Mouse (Mus musculus): ENCODE measurements around the gene Gm21586. TPM values are rescaled to one million over a fixed set of nuclear protein-coding genes. Genes with fewer than 3 reads are reported as not detected.

The Gm21586 gene
- not detected for polyA plus RNA-seq (2014; fragmentation: Illumina TruSeq; extraction: RNeasy Lipid Tissue Mini Kit (QIAGEN cat#74804); ENCODE audit: low read depth, low replicate concordance)

DNA sequence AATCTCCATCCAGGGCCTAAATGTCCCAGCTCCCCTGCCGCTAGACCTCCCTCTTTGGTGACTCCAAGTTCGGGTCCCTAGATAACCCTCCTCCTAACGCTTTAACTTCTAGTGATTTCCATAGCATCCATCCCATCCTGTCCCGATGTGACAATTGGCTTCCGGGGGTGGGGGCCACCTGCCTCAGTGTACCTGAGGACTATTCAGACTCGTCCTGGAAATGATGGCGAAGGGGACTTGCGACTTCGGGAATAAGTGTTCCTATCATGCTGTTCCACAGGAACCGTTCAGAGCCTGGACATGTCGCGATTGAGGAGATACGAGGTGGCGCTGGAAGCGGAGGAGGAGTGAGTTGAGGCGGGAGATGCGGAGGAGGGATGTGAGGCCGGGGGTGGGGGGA lies at the start of gene Gm21586:
Gene Gm21586 (plus strand): TSS at position 301 of the 400 bp plus-strand sequence.

GRCm38 (mm10) chr4:42466452-42466851 lies 27.3 kb downstream of the Gm21586 start, which contains the start of gene Gm2163:
Gene Gm2163 (plus strand): TSS chr4:42466752.

Other genes with a start within 250 kb of the Gm21586 start
- gene Gm10600, start 198.7 kb upstream of the Gm21586 start, polyA plus RNA-seq (2014; fragmentation: Illumina TruSeq; extraction: RNeasy Lipid Tissue Mini Kit (QIAGEN cat#74804); ENCODE audit: low read depth, low replicate concordance): 0.73 TPM
- gene Ccl21b, start 183.6 kb upstream of the Gm21586 start, polyA plus RNA-seq (2014; fragmentation: Illumina TruSeq; extraction: RNeasy Lipid Tissue Mini Kit (QIAGEN cat#74804); ENCODE audit: low read depth, low replicate concordance): not detected
- gene Gm21953, start 145.1 kb upstream of the Gm21586 start, polyA plus RNA-seq (2014; fragmentation: Illumina TruSeq; extraction: RNeasy Lipid Tissue Mini Kit (QIAGEN cat#74804); ENCODE audit: low read depth, low replicate concordance): not detected
- gene Fam205a3, start 121.0 kb upstream of the Gm21586 start, polyA plus RNA-seq (2014; fragmentation: Illumina TruSeq; extraction: RNeasy Lipid Tissue Mini Kit (QIAGEN cat#74804); ENCODE audit: low read depth, low replicate concordance): not detected
- gene Gm2163, start 27.4 kb downstream of the Gm21586 start, polyA plus RNA-seq (2014; fragmentation: Illumina TruSeq; extraction: RNeasy Lipid Tissue Mini Kit (QIAGEN cat#74804); ENCODE audit: low read depth, low replicate concordance): not detected
- not detected for gene Fam205a2, start 88.8 kb downstream of the Gm21586 start, polyA plus RNA-seq (2014; fragmentation: Illumina TruSeq; extraction: RNeasy Lipid Tissue Mini Kit (QIAGEN cat#74804); ENCODE audit: low read depth, low replicate concordance)
- not detected for gene Gm10591, start 172.8 kb downstream of the Gm21586 start, polyA plus RNA-seq (2014; fragmentation: Illumina TruSeq; extraction: RNeasy Lipid Tissue Mini Kit (QIAGEN cat#74804); ENCODE audit: low read depth, low replicate concordance)
- gene Gm2564, start 190.3 kb downstream of the Gm21586 start, polyA plus RNA-seq (2014; fragmentation: Illumina TruSeq; extraction: RNeasy Lipid Tissue Mini Kit (QIAGEN cat#74804); ENCODE audit: low read depth, low replicate concordance): 5.7 TPM
- not detected for gene Ccl27b, start 215.9 kb downstream of the Gm21586 start, polyA plus RNA-seq (2014; fragmentation: Illumina TruSeq; extraction: RNeasy Lipid Tissue Mini Kit (QIAGEN cat#74804); ENCODE audit: low read depth, low replicate concordance)
- not detected for gene Il11ra2, start 222.5 kb downstream of the Gm21586 start, polyA plus RNA-seq (2014; fragmentation: Illumina TruSeq; extraction: RNeasy Lipid Tissue Mini Kit (QIAGEN cat#74804); ENCODE audit: low read depth, low replicate concordance)

Data from heart, adult 10 weeks (tissue).